Mouse (Mus musculus) frontal cortex, postnatal 25 days (tissue): Measurements from ENCODE around the gene Cth.

Source experiments
- DNase-seq, 2 experiments: peaks; one replicate each; pipeline ENCODE4 v3.0.0; 2022; ENCODE audit warnings: low spot score in 2 of 2

The Cth gene

GRCm38 (mm10) chr3:157910262-157910661 is 14.6 kb downstream of the Cth start:
- DNase-seq: no peak

- DNase-seq: no peak
Measured at GRCm38 (mm10) chr3:157908166-157908565, 16.7 kb downstream of the Cth start.

GRCm38 (mm10) chr3:157901721-157902120 is 23.2 kb downstream of the Cth start:
- DNase-seq: no peak

GRCm38 (mm10) chr3:157899986-157900385 is 24.9 kb downstream of the Cth start:
- DNase-seq: no peak

GRCm38 (mm10) chr3:157897645-157898044 is 27.2 kb downstream of the Cth start:
- DNase-seq: no peak

GRCm38 (mm10) chr3:157891819-157892218 is 33.1 kb downstream of the Cth start:
- DNase-seq: no peak

GRCm38 (mm10) chr3:157884081-157884643 is 40.7 kb downstream of the Cth start:
- DNase-seq: no peak

GRCm38 (mm10) chr3:157883085-157883484 is 41.8 kb downstream of the Cth start:
- no peak for DNase-seq

GRCm38 (mm10) chr3:157881992-157882391 is 42.9 kb downstream of the Cth start:
- no peak for DNase-seq

GRCm38 (mm10) chr3:157880983-157881382 is 43.9 kb downstream of the Cth start:
- no peak for DNase-seq

- DNase-seq: no peak
Measured at GRCm38 (mm10) chr3:157877847-157878246, 47.0 kb downstream of the Cth start.

GRCm38 (mm10) chr3:157876439-157877156 is 48.3 kb downstream of the Cth start:
- DNase-seq: peak in 1 of 2 experiments; percentile 45

GRCm38 (mm10) chr3:157872897-157873296 is 52.0 kb downstream of the Cth start:
- no peak for DNase-seq

GRCm38 (mm10) chr3:157867836-157868235 is 57.0 kb downstream of the Cth start:
- DNase-seq: no peak

GRCm38 (mm10) chr3:157866251-157866650 is 58.6 kb downstream of the Cth start:
- no peak for DNase-seq

- DNase-seq: no peak
Measured at GRCm38 (mm10) chr3:157865848-157866247, 59.0 kb downstream of the Cth start.

GRCm38 (mm10) chr3:157865431-157865830 is 59.4 kb downstream of the Cth start:
- no peak for DNase-seq

- DNase-seq: no peak
Measured at GRCm38 (mm10) chr3:157852806-157853205, 72.1 kb downstream of the Cth start.

- no peak for DNase-seq
Measured at GRCm38 (mm10) chr3:157848503-157848902, 76.4 kb downstream of the Cth start.

- DNase-seq: no peak
Measured at GRCm38 (mm10) chr3:157847338-157848284, 77.3 kb downstream of the Cth start.
